Mouse (Mus musculus): Measurements from ENCODE around the gene Togaram1. TPM values are rescaled to one million over a fixed set of nuclear protein-coding genes. Genes with fewer than 3 reads are reported as not detected.

Togaram1 gene
- total RNA-seq, 4 experiments from 2014 or later, result 9.3 to 13.6 (median 9.7) TPM

DNA sequence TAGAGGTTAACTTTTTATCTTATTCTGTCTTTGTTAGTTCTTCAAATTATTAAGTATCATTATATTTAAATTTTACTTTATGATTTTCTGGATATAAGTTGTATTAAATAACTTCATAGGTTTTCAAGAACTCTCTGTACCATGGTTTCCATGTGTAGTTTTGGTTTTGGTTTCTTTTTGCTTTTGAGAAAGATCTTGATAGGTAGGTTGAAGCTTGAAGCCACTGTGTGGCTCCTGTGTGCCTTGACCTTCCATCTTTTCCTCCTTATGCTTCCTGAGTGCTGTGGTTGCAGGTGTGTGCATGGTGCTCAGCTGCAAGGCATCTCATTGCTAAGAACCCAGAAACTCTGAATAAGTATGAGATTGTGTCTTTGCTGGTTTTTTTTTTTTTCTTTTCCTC, 83.2 kb downstream of the Togaram1 start:
- DNase-seq (ENCODE audit: low spot score), result no peak

- no peak for DNase-seq (ENCODE audit: low spot score)
Observed at GRCm38 (mm10) chr12:65058203-65058602, 92.6 kb downstream of the Togaram1 start.

DNA sequence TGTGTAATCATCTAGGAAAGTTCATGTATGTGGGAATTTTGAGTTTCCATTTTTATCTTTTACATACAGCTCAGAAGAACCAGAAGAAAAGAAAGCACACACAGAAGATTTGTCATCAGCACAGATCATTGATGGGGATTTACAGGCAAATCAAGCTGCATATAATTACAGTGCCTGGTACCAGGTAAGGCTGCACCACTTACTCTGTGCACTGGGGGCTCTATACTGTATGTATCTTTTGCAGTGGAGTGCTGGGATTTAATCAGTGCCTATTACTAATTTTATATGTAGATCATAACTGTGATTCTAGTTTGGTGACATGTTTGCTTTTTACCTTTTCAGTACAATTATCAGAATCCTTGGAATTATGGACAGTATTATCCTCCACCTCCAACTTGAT, 95.5 kb downstream of the Togaram1 start:
- no peak for DNase-seq (ENCODE audit: low spot score)

- DNase-seq (ENCODE audit: low spot score), result no peak
Observed at GRCm38 (mm10) chr12:65065241-65065640, 99.6 kb downstream of the Togaram1 start.

DNA sequence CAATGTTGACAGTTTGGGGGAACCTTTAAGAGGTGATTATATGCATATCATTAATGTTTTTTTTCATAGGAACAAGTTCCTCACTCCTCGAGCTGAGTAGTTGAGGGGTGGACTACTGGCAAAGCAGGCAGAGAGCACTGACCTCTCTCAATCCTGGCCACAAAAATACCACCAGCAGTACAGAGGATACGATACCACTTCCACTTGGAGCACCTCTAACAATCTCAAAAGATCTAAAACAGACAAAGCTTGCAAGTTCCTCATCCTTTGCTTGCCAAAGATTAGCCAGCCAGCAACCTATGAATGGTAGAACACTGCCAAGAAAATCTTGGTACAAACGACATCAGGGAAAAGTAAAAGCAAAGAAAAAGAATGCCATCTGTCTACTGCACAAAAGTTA, 100.6 kb downstream of the Togaram1 start:
- no peak for DNase-seq (ENCODE audit: low spot score)

- DNase-seq (ENCODE audit: low spot score), result peak; percentile 63
Observed at GRCm38 (mm10) chr12:65068409-65068808, 102.8 kb downstream of the Togaram1 start.

Other genes with a start within 250 kb of the Togaram1 start
- 1 to 10 TPM; 1.8 to 3.3 (median 2.9) TPM for gene Gm527, start 47.9 kb upstream of the Togaram1 start, total RNA-seq (2022)
- gene Klhl28, start 270 bp upstream of the Togaram1 start, total RNA-seq (2022), result 10 to 100 TPM in 3 of 4 experiments, 1 to 10 TPM in 1; 8.8 to 14.1 (median 11.0) TPM
- 10 to 100 TPM; 10.7 to 13.4 (median 11.9) TPM for gene Prpf39, start 70.5 kb downstream of the Togaram1 start, total RNA-seq (2022)
- 100 to 1,000 TPM; 246 to 282 (median 260) TPM for gene Fkbp3, start 108.2 kb downstream of the Togaram1 start, total RNA-seq (2022)
- 1 to 10 TPM; 3.4 to 4.2 (median 4.0) TPM for gene Fancm, start 109.8 kb downstream of the Togaram1 start, total RNA-seq (2022)
- gene Mis18bp1, start 206.8 kb downstream of the Togaram1 start, total RNA-seq (2022), result under 1 TPM; 0.06 to 0.60 (median 0.21) TPM